Mouse (Mus musculus): ENCODE results near the gene 4931406C07Rik. TPM values are rescaled to one million over a fixed set of nuclear protein-coding genes. Genes with fewer than 3 reads are reported as not detected.
A peak's percentile ranks its signal among the peaks of the same experiment; 100 is the strongest.
"Not testable (repeated sequence)": the region's sequence is repeated elsewhere in the genome, so short reads cannot be mapped to it uniquely, and the experiment has no call there.

Gene 4931406C07Rik
- polyA plus RNA-seq, 1 experiment from 2014 or later = 15.7 TPM

DNA sequence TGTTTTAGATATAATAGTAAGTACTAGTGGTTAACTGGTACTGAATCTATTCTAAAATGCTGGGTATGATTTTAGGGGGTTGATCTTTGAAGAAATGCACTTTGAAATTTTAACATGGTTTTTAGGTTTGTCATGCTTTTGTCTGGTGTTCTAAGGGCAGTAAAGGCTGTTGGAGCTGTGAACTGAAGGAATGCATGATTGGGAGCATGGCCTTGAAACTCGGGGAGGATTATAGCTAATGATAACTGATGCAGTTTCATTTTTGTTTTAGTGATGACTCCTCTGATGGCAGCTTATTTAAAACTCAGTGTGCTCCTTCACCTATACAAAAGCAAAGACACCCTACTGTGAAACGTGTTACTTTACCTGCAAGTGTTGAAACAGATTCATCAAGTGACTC lies 2.0 kb upstream of the 4931406C07Rik start:
- peak overlapping the region; percentile 79; the same call in 1 of the 2 replicates for H3K4me2 ChIP-seq

DNA sequence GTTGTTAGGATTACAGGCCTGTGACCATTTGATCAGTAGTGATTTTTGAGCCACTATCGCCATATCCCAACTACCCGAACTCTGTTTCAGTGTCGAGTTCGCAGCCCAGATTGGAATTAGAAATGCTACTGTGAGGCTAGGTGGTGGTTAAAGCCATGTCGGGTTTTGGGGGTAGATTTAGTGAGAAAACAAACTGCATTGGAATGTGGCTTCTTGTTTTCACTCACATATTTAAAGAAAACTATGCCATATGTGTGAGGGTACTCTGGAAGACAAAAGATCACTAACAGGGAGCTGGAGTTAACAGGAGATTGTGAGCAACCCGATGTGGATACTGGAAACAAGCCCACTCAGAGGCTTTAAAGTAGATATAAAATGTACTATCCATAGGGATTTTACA lies 1.0 kb upstream of the 4931406C07Rik start:
- Histone ChIP-seq H3K9ac (replicated peaks) (peak overlapping the region; percentile 96), H3K9me3 (replicated peaks) (no peaks in the 10 kb centered on the region), H3K4me2 (peak overlapping the region; percentile 79), H3K27ac (replicated peaks) (0 out of 2 replicates have a peak overlapping the region, but pooled peaks have one; percentile 93), H3K27me3 (replicated peaks) (no peaks in the 10 kb centered on the region), H3K4me1 (peaks cover 44% of the 10 kb centered on the region), H3K36me3 (peaks cover 33% of the 10 kb centered on the region), H3K4me3 (replicated peaks) (peak overlapping the region; percentile 98)
- no peak for ATAC-seq (ENCODE audit: low FRiP score)
- 10% methylated on average over 6 of the region's 6 CpGs for WGBS

More for the DNA sequence above, 2.0 kb upstream of the 4931406C07Rik start:
- Histone ChIP-seq H3K27me3 (replicated peaks) (no peaks in the 10 kb centered on the region), H3K36me3 (peaks cover 39% of the 10 kb centered on the region), H3K4me1 (peaks cover 44% of the 10 kb centered on the region), H3K9me3 (replicated peaks) (no peaks in the 10 kb centered on the region), H3K4me3 (replicated peaks) (no peak overlapping the region), H3K27ac (replicated peaks) (no peak overlapping the region), H3K9ac (replicated peaks) (no peak overlapping the region)
- ATAC-seq (ENCODE audit: low FRiP score) = no peak
- 63% methylated on average over 2 of the region's 2 CpGs for WGBS

DNA sequence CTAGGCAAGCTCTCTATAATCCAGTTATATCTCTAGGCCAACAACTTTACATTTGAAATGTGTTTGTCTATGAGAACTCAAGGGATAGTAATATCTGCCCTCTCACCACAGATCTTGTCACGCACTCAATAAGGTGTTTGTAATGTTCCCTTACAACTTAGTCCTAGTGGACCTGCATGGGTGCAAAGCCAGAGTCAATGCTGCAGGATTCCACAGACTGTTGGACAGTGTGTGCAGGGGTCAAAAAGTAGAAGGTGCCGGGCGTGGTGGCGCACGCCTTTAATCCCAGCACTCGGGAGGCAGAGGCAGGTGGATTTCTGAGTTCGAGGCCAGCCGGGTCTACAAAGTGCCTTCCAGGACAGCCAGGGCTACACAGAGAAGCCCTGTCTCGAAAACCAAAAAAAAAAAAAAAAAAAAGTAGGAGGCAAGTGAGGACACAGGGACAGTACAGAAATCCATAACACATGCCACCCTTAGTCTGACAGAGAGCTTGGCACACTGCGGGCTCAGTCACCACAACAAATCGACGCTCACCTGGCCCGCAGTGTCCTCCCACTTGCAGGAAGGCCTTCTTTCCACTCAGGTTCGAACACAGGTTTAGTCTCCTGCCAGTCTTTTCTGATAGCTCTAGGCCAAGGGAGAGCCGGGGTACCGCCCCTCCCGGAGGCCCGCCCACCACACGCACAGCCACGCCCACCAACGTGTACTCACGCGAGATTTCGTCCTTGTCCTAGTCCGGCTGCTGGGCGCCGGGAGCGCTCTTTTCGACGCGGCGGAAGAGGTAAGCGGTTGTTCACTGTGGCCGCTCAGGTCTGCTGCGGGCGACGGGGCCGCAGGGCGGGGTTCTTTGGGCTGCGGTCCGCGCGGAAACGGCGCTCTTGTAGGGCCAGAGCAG lies 498 bp downstream of the 4931406C07Rik start, which contains the start of gene Taf1d:
Gene Taf1d (plus strand): TSS at position 712 of the 895 bp plus-strand sequence.
- Histone ChIP-seq H3K27me3 (replicated peaks) (no peaks in the 10 kb centered on the region), H3K4me3 (replicated peaks) (peak within 1 kb of the TSS; percentile 98), H3K36me3 (peaks cover 25% of the 10 kb centered on the region), H3K27ac (replicated peaks) (peak within 1 kb of the TSS; percentile 93), H3K9me3 (replicated peaks) (no peaks in the 10 kb centered on the region), H3K4me1 (peaks cover 44% of the 10 kb centered on the region), H3K9ac (replicated peaks) (peak within 1 kb of the TSS; percentile 96), H3K4me2 (peak within 1 kb of the TSS; percentile 79)
- WGBS = 13% methylated on average over 45 of the region's 45 CpGs
- peak; percentile 99 for ATAC-seq (ENCODE audit: low FRiP score)

DNA sequence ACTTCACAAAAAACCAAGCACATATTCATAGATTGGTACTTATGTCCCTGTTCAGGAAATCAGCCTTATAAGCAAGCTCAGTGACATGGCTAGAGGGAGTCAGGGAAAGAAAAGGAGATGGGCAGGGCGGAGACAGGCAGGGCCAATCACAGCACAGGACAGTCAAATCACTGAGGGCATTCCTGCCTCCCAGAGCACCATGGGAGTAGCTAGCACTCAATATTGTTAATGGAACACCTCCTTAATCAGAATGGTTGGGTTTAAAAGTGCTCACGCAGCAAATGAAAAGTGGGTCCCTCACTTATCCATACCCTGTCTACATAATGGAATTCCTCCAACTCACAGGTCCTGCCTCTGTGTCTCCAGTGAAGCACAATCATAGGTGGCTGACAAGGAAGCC lies 3.4 kb downstream of the 4931406C07Rik start:
- no peak for ATAC-seq (ENCODE audit: low FRiP score)
- no peak overlapping the region for H3K9ac ChIP-seq (replicated peaks)
- peaks cover 23% of the 10 kb centered on the region for H3K4me1 ChIP-seq
- H3K4me2 ChIP-seq = no peak overlapping the region
- WGBS = 76% methylated on average over 2 of the region's 2 CpGs
- H3K36me3 ChIP-seq = no peaks in the 10 kb centered on the region
- no peaks in the 10 kb centered on the region for H3K27me3 ChIP-seq (replicated peaks)
- no peak overlapping the region for H3K27ac ChIP-seq (replicated peaks)
- no peak overlapping the region for H3K4me3 ChIP-seq (replicated peaks)
- H3K9me3 ChIP-seq (replicated peaks) = no peaks in the 10 kb centered on the region

DNA sequence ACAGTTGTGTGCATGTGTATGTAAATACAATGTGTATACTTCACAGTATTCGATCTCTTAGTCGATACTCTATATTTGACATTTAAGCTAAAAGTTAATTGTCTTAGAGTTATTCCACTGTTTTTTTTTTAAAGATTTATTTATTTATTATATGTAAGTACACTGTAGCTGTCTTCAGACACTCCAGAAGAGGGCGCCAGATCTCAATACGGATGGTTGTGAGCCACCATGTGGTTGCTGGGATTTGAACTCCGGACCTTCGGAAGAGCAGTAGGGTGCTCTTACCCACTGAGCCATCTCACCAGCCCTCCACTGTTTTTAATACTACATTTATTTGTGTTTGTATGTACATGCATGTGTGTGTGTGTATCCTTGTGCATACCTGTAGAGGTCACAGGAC lies 4.2 kb downstream of the 4931406C07Rik start:
- WGBS = 84% methylated on average over 6 of the region's 6 CpGs
- not testable (repeated sequence) for H3K9me3 ChIP-seq (replicated peaks); H3K4me2 ChIP-seq; H3K9ac ChIP-seq (replicated peaks); H3K27ac ChIP-seq (replicated peaks); ATAC-seq (ENCODE audit: low FRiP score); H3K36me3 ChIP-seq; H3K4me3 ChIP-seq (replicated peaks); H3K27me3 ChIP-seq (replicated peaks)
- H3K4me1 ChIP-seq = peaks cover 14% of the 10 kb centered on the region

DNA sequence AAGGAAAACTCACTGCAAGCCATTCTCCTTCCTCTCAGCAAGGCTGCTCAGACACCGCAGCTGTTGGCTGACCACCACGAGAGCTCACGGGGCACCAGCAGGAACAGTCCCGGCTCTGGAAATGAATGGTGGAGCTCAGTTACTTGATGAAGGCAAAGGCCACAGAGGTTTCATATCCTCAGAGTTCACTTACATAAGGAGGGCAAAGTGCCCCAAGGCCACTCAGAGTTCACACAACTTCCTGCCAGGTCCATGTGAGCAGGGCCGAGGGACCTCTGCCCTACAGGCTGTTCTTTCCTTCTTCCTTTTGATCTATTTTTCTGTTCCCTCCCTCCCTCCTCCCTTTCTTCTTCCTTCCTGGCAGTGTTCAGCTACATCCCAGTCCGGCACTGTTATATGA lies 4.8 kb downstream of the 4931406C07Rik start:
- Histone ChIP-seq H3K9me3 (replicated peaks) (no peaks in the 10 kb centered on the region), H3K27me3 (replicated peaks) (no peaks in the 10 kb centered on the region), H3K9ac (replicated peaks) (no peak overlapping the region), H3K4me1 (peaks cover 10% of the 10 kb centered on the region), H3K27ac (replicated peaks) (no peak overlapping the region; the same call in 1 of the 2 replicates), H3K4me2 (no peak overlapping the region), H3K4me3 (replicated peaks) (no peak overlapping the region), H3K36me3 (peaks cover 9% of the 10 kb centered on the region; the same call in 1 of the 2 replicates)
- ATAC-seq (ENCODE audit: low FRiP score) = no peak
- 65% methylated on average over 6 of the region's 6 CpGs for WGBS

DNA sequence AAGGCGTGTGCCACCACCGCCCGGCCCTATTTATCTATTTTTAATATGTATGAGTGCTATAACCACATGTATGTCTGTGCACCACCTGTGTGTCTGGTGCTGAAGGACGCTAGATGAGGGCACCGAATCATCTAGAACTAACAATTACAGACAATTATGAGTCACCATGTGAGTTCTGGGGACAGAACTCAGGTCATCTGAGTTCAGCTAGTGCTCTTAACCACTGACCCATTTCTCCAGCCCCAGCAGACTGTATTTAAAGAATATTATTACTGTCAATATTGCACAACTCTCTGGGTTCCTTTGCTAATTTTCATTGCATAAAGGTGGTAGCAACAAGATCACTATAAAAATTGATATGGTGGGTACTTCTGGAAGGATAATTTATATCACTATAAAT lies 6.2 kb downstream of the 4931406C07Rik start:
- H3K9me3 ChIP-seq (replicated peaks) = no peaks in the 10 kb centered on the region
- no peak overlapping the region for H3K4me3 ChIP-seq (replicated peaks)
- H3K4me1 ChIP-seq = 0 out of 2 replicates have a peak, but pooled peaks cover 5% of the 10 kb centered on the region
- WGBS = 92% methylated on average over 5 of the region's 5 CpGs
- no peak overlapping the region for H3K9ac ChIP-seq (replicated peaks)
- H3K27me3 ChIP-seq (replicated peaks) = no peaks in the 10 kb centered on the region
- H3K4me2 ChIP-seq = no peak overlapping the region
- no peak overlapping the region for H3K27ac ChIP-seq (replicated peaks)
- no peak for ATAC-seq (ENCODE audit: low FRiP score)
- H3K36me3 ChIP-seq = peaks cover 15% of the 10 kb centered on the region

DNA sequence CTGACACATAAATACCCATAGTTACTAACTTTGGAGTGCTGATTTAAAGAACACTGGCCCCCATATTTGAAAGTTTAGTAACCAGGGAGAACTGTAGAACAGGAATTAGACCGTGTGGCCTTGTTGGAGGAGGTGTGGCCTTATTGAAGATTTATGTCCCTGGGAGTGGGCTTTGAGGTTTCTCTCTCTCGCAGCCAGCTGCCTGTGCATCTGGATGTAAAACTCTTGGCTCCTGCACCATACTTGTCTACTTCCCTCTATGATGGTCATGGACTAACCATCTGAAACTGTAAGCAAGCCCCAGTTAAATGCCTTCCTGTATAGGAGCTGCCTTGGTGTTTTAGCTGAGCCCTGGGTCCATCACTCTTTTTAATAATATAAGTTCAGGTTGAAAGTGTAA lies 7.8 kb downstream of the 4931406C07Rik start:
- no peaks in the 10 kb centered on the region for H3K4me1 ChIP-seq
- H3K4me2 ChIP-seq = no peak overlapping the region
- no peak overlapping the region for H3K9ac ChIP-seq (replicated peaks)
- no peak overlapping the region for H3K27ac ChIP-seq (replicated peaks)
- H3K36me3 ChIP-seq = peaks cover 22% of the 10 kb centered on the region
- H3K9me3 ChIP-seq (replicated peaks) = no peaks in the 10 kb centered on the region
- H3K27me3 ChIP-seq (replicated peaks) = no peaks in the 10 kb centered on the region
- WGBS = 25% methylated on average over 2 of the region's 2 CpGs
- no peak for ATAC-seq (ENCODE audit: low FRiP score)
- no peak overlapping the region for H3K4me3 ChIP-seq (replicated peaks)

DNA sequence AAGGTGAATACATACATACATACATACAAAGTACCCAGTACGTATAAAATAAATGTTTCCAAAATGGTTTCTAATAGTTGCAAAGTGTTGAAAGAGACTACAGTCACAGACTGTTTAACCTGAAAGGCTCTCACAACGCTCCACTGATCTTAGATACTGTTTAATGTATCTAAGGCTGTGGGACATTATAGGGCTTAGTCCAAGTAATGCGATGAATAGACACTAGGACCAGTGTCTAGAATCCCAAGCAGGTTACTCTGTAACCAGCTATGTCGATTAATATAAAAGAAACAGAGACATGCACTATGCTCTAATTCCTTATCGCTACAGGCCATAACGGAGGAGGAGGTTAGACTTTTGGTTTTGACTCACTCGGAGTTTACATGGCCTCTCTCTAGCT lies 9.1 kb downstream of the 4931406C07Rik start:
- no peak overlapping the region for H3K4me2 ChIP-seq
- ATAC-seq (ENCODE audit: low FRiP score) = no peak
- H3K4me3 ChIP-seq (replicated peaks) = no peak overlapping the region
- peaks cover 34% of the 10 kb centered on the region for H3K36me3 ChIP-seq
- H3K27ac ChIP-seq (replicated peaks) = no peak overlapping the region
- no peaks in the 10 kb centered on the region for H3K4me1 ChIP-seq
- H3K27me3 ChIP-seq (replicated peaks) = no peaks in the 10 kb centered on the region
- H3K9ac ChIP-seq (replicated peaks) = no peak overlapping the region
- WGBS = 92% methylated on average over 7 of the region's 7 CpGs
- no peaks in the 10 kb centered on the region for H3K9me3 ChIP-seq (replicated peaks)

DNA sequence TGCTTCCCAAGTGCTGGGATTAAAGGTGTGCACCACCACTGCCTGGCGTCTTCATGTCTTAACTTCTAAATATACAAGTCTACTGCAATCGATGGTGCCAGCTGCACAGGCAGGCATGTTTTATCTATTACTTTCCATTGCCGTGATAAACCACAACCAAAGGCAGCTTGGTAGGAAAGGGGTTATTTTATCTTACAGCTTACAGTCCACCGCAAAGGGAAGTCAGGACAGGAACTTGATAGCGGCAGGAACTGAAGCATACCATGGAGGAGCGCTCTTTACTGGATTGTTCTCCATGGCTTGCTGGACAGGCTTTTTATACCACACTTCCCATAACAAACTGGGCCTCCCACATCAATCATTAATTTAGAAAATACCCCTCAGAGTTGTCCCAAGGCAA lies 17.0 kb downstream of the 4931406C07Rik start:
- Histone ChIP-seq H3K4me2 (no peak overlapping the region), H3K4me3 (replicated peaks) (no peak overlapping the region), H3K4me1 (no peaks in the 10 kb centered on the region), H3K9ac (replicated peaks) (no peak overlapping the region), H3K27me3 (replicated peaks) (no peaks in the 10 kb centered on the region), H3K36me3 (peaks cover 44% of the 10 kb centered on the region; the same call in 1 of the 2 replicates), H3K9me3 (replicated peaks) (no peaks in the 10 kb centered on the region), H3K27ac (replicated peaks) (no peak overlapping the region)
- 93% methylated on average over 6 of the region's 6 CpGs for WGBS
- ATAC-seq (ENCODE audit: low FRiP score) = no peak

DNA sequence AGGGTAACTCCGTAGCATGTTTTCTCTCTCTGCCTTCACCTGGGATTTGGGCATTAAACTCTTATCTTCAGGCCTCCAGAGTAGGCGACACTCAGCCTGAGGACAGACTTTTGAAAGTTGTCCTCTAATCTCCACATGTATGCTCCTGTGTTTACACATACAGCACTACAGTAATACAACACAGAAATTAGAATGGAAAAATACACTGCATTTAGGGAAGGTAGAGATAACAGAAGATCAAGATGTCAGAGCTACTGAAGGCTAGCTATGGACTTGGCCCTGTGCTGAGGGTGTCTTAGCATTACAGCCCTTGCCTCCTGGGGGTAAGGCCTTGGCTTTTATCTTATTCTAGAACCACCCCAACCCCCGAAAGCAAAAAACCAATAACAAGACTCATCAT lies 17.8 kb downstream of the 4931406C07Rik start:
- Histone ChIP-seq H3K27ac (replicated peaks) (no peak overlapping the region), H3K4me1 (no peaks in the 10 kb centered on the region), H3K9me3 (replicated peaks) (no peaks in the 10 kb centered on the region), H3K9ac (replicated peaks) (no peak overlapping the region), H3K4me3 (replicated peaks) (no peak overlapping the region), H3K4me2 (no peak overlapping the region), H3K36me3 (peaks cover 45% of the 10 kb centered on the region), H3K27me3 (replicated peaks) (no peaks in the 10 kb centered on the region)
- WGBS = 88% methylated on average over 3 of the region's 3 CpGs
- ATAC-seq (ENCODE audit: low FRiP score) = no peak

DNA sequence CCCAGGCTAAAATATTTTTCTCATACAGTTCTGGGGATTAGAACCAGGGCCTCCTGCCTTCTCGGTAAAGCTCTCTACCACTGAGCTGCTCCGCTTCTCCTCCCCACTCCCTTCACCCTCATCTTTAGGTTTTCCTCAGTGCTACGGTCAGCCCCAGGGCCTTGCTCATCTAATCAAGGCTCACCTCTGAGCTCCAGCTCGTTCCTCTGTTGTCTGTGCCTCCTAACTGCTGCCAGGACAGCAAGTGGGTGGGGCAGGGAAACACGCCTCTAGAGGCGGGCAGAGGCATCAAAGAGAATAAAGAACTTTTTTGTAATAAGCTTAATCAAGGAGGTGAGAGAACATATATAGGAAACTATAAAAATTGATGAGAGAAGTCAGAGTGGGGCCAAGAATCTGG lies 18.4 kb downstream of the 4931406C07Rik start:
- no peak for ATAC-seq (ENCODE audit: low FRiP score)
- H3K9ac ChIP-seq (replicated peaks) = no peak overlapping the region
- peaks cover 40% of the 10 kb centered on the region for H3K36me3 ChIP-seq
- H3K4me2 ChIP-seq = no peak overlapping the region
- no peaks in the 10 kb centered on the region for H3K4me1 ChIP-seq
- no peak overlapping the region for H3K27ac ChIP-seq (replicated peaks)
- no peaks in the 10 kb centered on the region for H3K9me3 ChIP-seq (replicated peaks)
- 52% methylated on average over 6 of the region's 6 CpGs for WGBS
- no peak overlapping the region for H3K4me3 ChIP-seq (replicated peaks)
- no peaks in the 10 kb centered on the region for H3K27me3 ChIP-seq (replicated peaks)
